Mouse (Mus musculus): ENCODE measurements at regions not wholly inside any gene's neighbourhood (a gene's known extent, or its start where the extent isn't known, plus 50 kb on each side); places are given as distances from the start of the nearest gene placed in this dataset.

DNA sequence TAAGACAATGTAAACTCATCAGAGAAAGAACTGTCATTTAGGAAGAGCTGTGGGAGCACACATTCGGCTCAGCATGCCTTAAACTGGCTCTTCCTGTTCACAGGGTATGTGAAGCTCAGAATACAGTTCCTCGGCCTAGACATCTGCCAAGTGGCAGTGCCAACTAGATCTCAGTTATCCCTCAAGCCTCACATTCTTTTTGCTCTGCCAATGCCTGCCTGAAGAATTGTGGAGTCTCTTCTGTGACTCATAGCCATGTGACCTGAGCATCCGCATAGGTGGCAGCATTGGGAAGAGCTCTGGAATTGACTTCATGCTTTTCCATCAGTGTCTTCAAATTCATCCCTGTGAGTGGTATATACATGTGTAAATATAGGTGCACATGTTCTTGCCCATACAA lies 59.7 kb downstream of the Prlhr start:
- no peaks in the 10 kb centered on the region for H3K27me3 ChIP-seq (replicated peaks; ENCODE audit: control insufficient read depth, insufficient read depth, low read length)
- no peaks in the 10 kb centered on the region for H3K36me3 ChIP-seq (ENCODE audit: control insufficient read depth, insufficient read depth, low read length)
- ATAC-seq (replicated peaks; ENCODE audit: low FRiP score) (no peak), DNase-seq (ENCODE audit: low spot score) (no peak)
- H3K9ac ChIP-seq (ENCODE audit: low read depth, low read length) = no peak overlapping the region
- H3K4me1 ChIP-seq (replicated peaks; ENCODE audit: control insufficient read depth, insufficient read depth, low read length) = no peaks in the 10 kb centered on the region
- 86% methylated on average over 3 of the region's 3 CpGs for WGBS
- H3K4me3 ChIP-seq (ENCODE audit: low read depth, low read length) = no peak overlapping the region
- no peak overlapping the region for H3K27ac ChIP-seq (ENCODE audit: low read depth, low read length)
- no peak overlapping the region for H3K4me2 ChIP-seq
- no peaks in the 10 kb centered on the region for H3K9me3 ChIP-seq (ENCODE audit: control insufficient read depth, low read length)

DNA sequence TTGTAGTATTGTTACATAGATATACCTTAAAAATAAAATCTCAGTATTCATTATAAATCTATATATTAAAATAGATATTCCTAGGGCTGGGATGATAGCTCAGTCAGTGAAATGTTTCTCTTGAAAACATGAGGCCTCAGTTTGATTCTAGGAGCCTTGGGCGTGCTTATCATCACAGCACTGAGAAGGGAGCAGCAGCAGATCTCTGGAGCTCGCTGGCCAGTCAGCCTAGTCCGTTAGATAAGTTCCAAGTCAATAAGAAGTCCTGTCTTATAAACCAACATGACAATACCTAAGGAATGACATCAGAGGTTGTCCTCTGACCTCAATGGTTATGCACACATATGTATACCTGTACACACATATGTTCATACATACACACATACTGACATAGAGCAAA lies 68.7 kb downstream of the Prlhr start:
- DNase-seq (ENCODE audit: low spot score) (no peak), ATAC-seq (replicated peaks; ENCODE audit: low FRiP score) (peak; percentile 94)
- Histone ChIP-seq H3K27me3 (replicated peaks; ENCODE audit: control insufficient read depth, insufficient read depth, low read length) (no peaks in the 10 kb centered on the region), H3K9me3 (ENCODE audit: control insufficient read depth, low read length) (no peaks in the 10 kb centered on the region), H3K36me3 (ENCODE audit: control insufficient read depth, insufficient read depth, low read length) (no peaks in the 10 kb centered on the region), H3K4me2 (no peak overlapping the region; the same call in 1 of the 2 replicates), H3K9ac (ENCODE audit: low read depth, low read length) (no peak overlapping the region), H3K4me3 (ENCODE audit: low read depth, low read length) (no peak overlapping the region), H3K27ac (ENCODE audit: low read depth, low read length) (no peak overlapping the region), H3K4me1 (replicated peaks; ENCODE audit: control insufficient read depth, insufficient read depth, low read length) (no peaks in the 10 kb centered on the region)
- WGBS = 44% methylated on average over 3 of the region's 3 CpGs

DNA sequence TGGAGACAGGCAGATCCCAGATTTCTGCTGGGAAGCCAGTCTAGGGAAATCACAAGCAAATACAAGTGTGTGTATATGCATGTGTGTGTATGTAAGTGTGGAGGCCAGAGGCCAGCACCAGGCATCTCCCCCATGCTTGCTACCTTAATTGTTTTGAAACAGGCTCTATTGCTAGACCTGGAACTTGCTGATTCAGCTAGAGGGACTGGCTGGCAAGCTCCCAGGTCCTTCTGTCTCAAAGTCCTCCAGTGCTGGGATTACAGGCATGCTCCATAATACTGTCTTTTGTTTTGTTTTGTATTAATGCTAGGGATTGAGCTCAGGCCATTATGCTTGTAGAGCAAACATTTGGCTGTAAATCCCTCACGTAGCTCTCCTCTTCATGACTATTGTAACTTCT lies 70.4 kb downstream of the Prlhr start:
- no peak for ATAC-seq (replicated peaks; ENCODE audit: low FRiP score)
- no peak for DNase-seq (ENCODE audit: low spot score)

DNA sequence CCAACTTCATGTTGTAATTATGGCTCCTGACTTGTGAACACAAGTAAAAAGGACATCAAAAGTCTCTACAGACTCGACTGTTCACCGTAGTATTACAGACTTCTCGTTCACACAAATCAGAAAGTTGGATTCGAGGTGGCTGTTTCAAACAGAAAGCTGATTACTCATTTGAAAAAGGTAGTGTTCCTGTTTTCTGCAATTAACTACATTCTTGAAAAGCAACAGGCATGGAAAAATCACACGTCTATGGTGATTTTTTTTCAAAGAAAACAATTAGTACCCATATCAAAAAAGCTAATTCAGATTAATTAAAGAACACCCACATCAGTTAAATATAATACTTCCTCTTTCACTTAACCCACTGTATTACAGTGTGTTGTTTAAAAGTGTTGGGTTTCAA lies 71.5 kb downstream of the Prlhr start:
- DNase-seq (ENCODE audit: low spot score) = no peak

More for the DNA sequence above, 70.4 kb downstream of the Prlhr start:
- H3K27me3 ChIP-seq (replicated peaks; ENCODE audit: control insufficient read depth, insufficient read depth, low read length) = no peaks in the 10 kb centered on the region
- H3K4me2 ChIP-seq = no peak overlapping the region
- H3K4me1 ChIP-seq (replicated peaks; ENCODE audit: control insufficient read depth, insufficient read depth, low read length) = no peaks in the 10 kb centered on the region
- H3K27ac ChIP-seq (ENCODE audit: low read depth, low read length) = no peak overlapping the region
- H3K9me3 ChIP-seq (ENCODE audit: control insufficient read depth, low read length) = no peaks in the 10 kb centered on the region
- H3K4me3 ChIP-seq (ENCODE audit: low read depth, low read length) = no peak overlapping the region
- 91% methylated on average over 1 of the region's 1 CpGs for WGBS
- H3K9ac ChIP-seq (ENCODE audit: low read depth, low read length) = no peak overlapping the region
- no peaks in the 10 kb centered on the region for H3K36me3 ChIP-seq (ENCODE audit: control insufficient read depth, insufficient read depth, low read length)

DNA sequence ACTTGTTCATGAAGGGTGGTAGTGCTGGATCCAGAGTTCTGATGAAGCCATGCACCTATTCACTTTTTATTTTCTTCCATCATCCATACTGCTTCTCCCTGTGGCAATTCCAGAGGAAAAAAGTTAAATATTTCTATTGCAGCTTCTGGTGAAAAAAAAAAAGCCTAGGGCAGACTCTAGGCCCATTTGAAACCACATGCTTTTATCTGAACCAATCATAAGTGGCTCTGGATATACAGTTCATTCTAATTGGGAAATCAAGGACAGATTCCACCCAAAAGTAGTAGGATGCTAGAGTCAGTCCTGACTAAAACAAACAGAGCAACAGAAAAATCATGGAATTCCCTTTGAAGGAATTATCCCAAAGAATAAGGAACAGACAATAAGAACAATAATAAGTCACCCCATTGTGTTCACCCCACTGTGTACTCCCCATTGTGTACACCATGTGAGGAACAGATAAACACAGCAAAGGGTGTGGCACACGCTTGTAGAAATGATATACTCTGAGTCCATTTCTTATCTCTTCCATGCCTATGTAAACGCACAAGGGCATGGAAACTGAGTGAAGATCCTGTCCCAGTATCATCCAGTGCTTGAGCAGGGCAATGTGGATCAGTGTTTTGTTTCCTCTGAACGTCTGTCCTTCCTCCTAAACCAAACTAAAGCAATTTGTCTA lies 81.4 kb downstream of the Prlhr start:
- peak overlapping the region; percentile 29; the same call in 1 of the 2 replicates for H3K4me2 ChIP-seq
- H3K4me1 ChIP-seq (replicated peaks; ENCODE audit: control insufficient read depth, insufficient read depth, low read length) = peaks cover 15% of the 10 kb centered on the region
- ATAC-seq (replicated peaks; ENCODE audit: low FRiP score) = peak; percentile 99
- no peak for DNase-seq (ENCODE audit: low spot score)
- H3K4me3 ChIP-seq (ENCODE audit: low read depth, low read length) = no peak overlapping the region
- 30% methylated on average over 3 of the region's 3 CpGs for WGBS
- no peaks in the 10 kb centered on the region for H3K27me3 ChIP-seq (replicated peaks; ENCODE audit: control insufficient read depth, insufficient read depth, low read length)
- peak overlapping the region; percentile 6 for H3K27ac ChIP-seq (ENCODE audit: low read depth, low read length)
- H3K36me3 ChIP-seq (ENCODE audit: control insufficient read depth, insufficient read depth, low read length) = no peaks in the 10 kb centered on the region
- H3K9ac ChIP-seq (ENCODE audit: low read depth, low read length) = no peak overlapping the region
- H3K9me3 ChIP-seq (ENCODE audit: control insufficient read depth, low read length) = no peaks in the 10 kb centered on the region

More for the DNA sequence above, 71.5 kb downstream of the Prlhr start:
- Histone ChIP-seq H3K9ac (ENCODE audit: low read depth, low read length) (no peak overlapping the region), H3K4me2 (no peak overlapping the region), H3K9me3 (ENCODE audit: control insufficient read depth, low read length) (no peaks in the 10 kb centered on the region), H3K4me1 (replicated peaks; ENCODE audit: control insufficient read depth, insufficient read depth, low read length) (no peaks in the 10 kb centered on the region), H3K27me3 (replicated peaks; ENCODE audit: control insufficient read depth, insufficient read depth, low read length) (no peaks in the 10 kb centered on the region), H3K36me3 (ENCODE audit: control insufficient read depth, insufficient read depth, low read length) (no peaks in the 10 kb centered on the region), H3K4me3 (ENCODE audit: low read depth, low read length) (no peak overlapping the region), H3K27ac (ENCODE audit: low read depth, low read length) (no peak overlapping the region)
- ATAC-seq (replicated peaks; ENCODE audit: low FRiP score) = no peak
- 78% methylated on average over 5 of the region's 5 CpGs for WGBS

DNA sequence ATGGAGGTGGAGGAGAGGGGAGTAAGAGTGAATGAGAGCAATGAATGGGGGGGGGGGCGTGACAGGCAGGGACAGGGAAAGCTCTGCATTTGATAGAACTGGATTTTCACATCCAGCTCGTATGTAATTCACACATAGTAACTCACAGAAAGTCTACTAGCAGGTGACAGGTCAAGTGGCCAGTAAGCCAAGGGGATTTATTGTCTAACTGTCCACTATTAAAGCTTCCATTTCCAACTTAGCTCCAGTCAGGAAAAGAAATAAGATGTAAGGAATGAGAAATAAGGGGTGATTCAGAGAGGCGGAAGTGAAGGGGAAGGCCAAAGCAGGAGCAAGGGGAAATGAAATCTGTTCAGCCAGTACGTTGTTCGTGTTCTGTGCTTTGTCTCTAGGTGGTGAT lies 83.4 kb downstream of the Prlhr start:
- Histone ChIP-seq H3K9ac (ENCODE audit: low read depth, low read length) (no peak overlapping the region), H3K4me1 (replicated peaks; ENCODE audit: control insufficient read depth, insufficient read depth, low read length) (peaks cover 15% of the 10 kb centered on the region), H3K27me3 (replicated peaks; ENCODE audit: control insufficient read depth, insufficient read depth, low read length) (no peaks in the 10 kb centered on the region), H3K27ac (ENCODE audit: low read depth, low read length) (no peak overlapping the region), H3K9me3 (ENCODE audit: control insufficient read depth, low read length) (no peaks in the 10 kb centered on the region), H3K36me3 (ENCODE audit: control insufficient read depth, insufficient read depth, low read length) (no peaks in the 10 kb centered on the region), H3K4me2 (no peak overlapping the region), H3K4me3 (ENCODE audit: low read depth, low read length) (no peak overlapping the region)
- WGBS = 78% methylated on average over 5 of the region's 5 CpGs
- no peak for ATAC-seq (replicated peaks; ENCODE audit: low FRiP score)
- DNase-seq (ENCODE audit: low spot score) = no peak

DNA sequence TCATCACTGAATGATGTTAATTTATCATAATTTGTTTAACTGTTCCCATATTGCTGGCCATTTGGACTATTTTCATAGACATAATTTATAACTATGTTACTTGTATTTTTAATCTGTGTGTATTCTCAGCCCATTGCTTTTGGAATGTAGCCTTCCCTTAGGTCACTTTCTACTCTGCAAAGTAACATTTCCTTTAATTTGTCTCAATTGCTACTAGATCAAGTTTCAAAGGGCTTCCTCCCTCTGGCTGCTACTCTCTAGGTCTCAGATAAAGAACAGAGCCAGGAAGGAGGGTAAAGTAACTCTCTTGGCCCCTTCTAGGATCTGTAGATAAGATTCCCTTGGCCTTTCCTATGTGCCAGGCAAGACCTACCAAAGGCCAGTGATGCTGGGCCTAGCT lies 85.4 kb downstream of the Prlhr start:
- no peak overlapping the region for H3K27ac ChIP-seq (ENCODE audit: low read depth, low read length)

DNA sequence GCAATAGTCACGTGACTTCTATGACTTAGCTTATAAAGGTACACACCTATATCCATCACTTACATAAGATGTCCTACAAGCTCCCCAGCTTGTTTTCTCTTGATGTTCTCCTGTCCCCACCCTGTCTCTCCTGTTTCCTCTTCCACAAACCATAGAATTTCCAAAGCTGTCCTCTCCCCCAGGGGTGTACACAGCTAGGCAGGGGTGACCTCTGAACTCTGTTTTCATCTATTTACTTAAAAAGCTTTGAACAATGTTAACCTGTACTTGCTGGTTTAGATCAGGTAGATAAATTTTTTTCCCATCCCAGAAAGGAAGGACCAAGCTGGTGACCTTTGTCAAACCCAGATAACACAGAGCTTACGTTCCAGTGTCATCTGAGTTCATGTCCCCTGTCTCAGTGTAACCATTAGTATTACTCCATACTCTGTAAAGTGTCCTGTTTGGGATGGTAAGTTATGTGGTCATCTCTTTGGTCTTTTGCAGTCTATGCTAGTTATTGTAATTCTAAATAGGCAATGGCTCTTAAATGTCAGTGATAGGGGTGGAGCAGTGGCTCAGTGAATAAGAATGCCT lies 89.0 kb downstream of the Prlhr start:
- 70% methylated on average over 2 of the region's 2 CpGs for WGBS
- Histone ChIP-seq H3K4me1 (replicated peaks; ENCODE audit: control insufficient read depth, insufficient read depth, low read length) (peaks cover 4% of the 10 kb centered on the region; the same call in 1 of the 2 replicates), H3K27ac (ENCODE audit: low read depth, low read length) (no peak overlapping the region), H3K36me3 (ENCODE audit: control insufficient read depth, insufficient read depth, low read length) (no peaks in the 10 kb centered on the region), H3K27me3 (replicated peaks; ENCODE audit: control insufficient read depth, insufficient read depth, low read length) (no peaks in the 10 kb centered on the region), H3K4me3 (ENCODE audit: low read depth, low read length) (no peak overlapping the region), H3K4me2 (no peak overlapping the region), H3K9ac (ENCODE audit: low read depth, low read length) (no peak overlapping the region), H3K9me3 (ENCODE audit: control insufficient read depth, low read length) (no peaks in the 10 kb centered on the region)
- DNase-seq (ENCODE audit: low spot score) = no peak
- ATAC-seq (replicated peaks; ENCODE audit: low FRiP score) = 0 out of 2 replicates have a peak, but pooled peaks have one; percentile 37

More for the DNA sequence above, 85.4 kb downstream of the Prlhr start:
- Histone ChIP-seq H3K4me1 (replicated peaks; ENCODE audit: control insufficient read depth, insufficient read depth, low read length) (peaks cover 13% of the 10 kb centered on the region), H3K4me3 (ENCODE audit: low read depth, low read length) (no peak overlapping the region), H3K27me3 (replicated peaks; ENCODE audit: control insufficient read depth, insufficient read depth, low read length) (no peaks in the 10 kb centered on the region), H3K9ac (ENCODE audit: low read depth, low read length) (no peak overlapping the region), H3K36me3 (ENCODE audit: control insufficient read depth, insufficient read depth, low read length) (no peaks in the 10 kb centered on the region), H3K4me2 (no peak overlapping the region), H3K9me3 (ENCODE audit: control insufficient read depth, low read length) (no peaks in the 10 kb centered on the region)
- DNase-seq (ENCODE audit: low spot score) (no peak), ATAC-seq (replicated peaks; ENCODE audit: low FRiP score) (no peak)

DNA sequence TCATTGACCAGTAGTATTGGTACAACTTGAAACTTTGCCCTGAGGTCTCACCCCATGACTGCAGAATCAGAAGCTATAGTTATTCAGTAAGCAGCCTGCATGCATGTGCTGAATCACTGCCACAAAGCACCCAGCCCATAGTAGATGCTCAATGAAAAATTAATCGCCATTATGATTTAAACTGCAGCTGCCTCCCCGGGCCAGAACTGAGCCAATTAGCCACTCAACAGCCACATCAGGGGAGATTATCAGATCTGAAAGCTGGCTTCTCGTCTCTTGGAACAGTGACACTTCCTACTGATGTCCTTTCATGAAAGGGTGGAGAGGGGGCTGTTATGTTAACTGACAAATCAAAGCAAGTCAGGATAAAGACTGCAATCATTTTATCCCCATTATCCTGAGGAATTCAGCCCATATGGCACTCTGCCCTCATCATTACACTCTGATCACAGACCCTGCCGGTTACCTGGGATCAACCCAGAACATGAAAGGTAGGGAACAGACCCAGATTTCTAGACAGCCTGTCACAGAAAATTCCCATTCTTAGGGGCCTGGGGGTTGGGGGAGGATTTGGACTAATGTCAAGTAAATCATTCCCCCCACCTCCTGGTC lies 104.0 kb downstream of the Prlhr start:
- no peak overlapping the region for H3K4me2 ChIP-seq
- no peaks in the 10 kb centered on the region for H3K36me3 ChIP-seq (ENCODE audit: control insufficient read depth, insufficient read depth, low read length)
- no peaks in the 10 kb centered on the region for H3K27me3 ChIP-seq (replicated peaks; ENCODE audit: control insufficient read depth, insufficient read depth, low read length)
- H3K4me1 ChIP-seq (replicated peaks; ENCODE audit: control insufficient read depth, insufficient read depth, low read length) = no peaks in the 10 kb centered on the region
- H3K9me3 ChIP-seq (ENCODE audit: control insufficient read depth, low read length) = no peaks in the 10 kb centered on the region
- ATAC-seq (replicated peaks; ENCODE audit: low FRiP score) (no peak), DNase-seq (ENCODE audit: low spot score) (no peak)
- H3K4me3 ChIP-seq (ENCODE audit: low read depth, low read length) = no peak overlapping the region
- H3K9ac ChIP-seq (ENCODE audit: low read depth, low read length) = no peak overlapping the region
- no peak overlapping the region for H3K27ac ChIP-seq (ENCODE audit: low read depth, low read length)
- WGBS = 59% methylated on average over 4 of the region's 4 CpGs
